Mouse (Mus musculus): ENCODE data around the gene C1d. TPM values are rescaled to one million over a fixed set of nuclear protein-coding genes. Genes with fewer than 3 reads are reported as not detected.

Gene C1d
- 69.8 and 80.6 TPM in 2 replicates for polyA plus RNA-seq (2015; fragmentation: Nextera tagmentation; extraction: Ambion mirVana)

DNA sequence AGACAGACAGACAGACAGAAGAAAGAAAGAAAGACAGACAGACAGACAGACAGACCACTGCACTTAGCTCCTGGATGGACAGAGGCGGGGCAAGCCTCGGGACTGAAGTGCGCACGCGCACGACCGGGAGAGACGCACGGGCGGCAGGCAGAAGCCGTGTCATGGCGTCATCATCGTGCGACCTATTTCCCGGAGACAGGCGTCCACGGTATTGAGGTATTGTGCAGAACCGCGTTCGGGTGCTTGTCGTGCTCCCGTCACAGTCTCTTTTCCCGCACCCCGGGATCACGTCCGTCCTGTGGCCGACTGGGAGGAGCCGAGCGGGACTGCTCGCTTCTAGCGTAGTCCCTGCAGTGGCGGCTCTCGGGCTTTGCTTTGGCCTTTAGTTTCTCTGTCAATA lies at the start of gene C1d:
Gene C1d, plus strand, starts transcription at position 137 of the 400 bp plus-strand sequence.

DNA sequence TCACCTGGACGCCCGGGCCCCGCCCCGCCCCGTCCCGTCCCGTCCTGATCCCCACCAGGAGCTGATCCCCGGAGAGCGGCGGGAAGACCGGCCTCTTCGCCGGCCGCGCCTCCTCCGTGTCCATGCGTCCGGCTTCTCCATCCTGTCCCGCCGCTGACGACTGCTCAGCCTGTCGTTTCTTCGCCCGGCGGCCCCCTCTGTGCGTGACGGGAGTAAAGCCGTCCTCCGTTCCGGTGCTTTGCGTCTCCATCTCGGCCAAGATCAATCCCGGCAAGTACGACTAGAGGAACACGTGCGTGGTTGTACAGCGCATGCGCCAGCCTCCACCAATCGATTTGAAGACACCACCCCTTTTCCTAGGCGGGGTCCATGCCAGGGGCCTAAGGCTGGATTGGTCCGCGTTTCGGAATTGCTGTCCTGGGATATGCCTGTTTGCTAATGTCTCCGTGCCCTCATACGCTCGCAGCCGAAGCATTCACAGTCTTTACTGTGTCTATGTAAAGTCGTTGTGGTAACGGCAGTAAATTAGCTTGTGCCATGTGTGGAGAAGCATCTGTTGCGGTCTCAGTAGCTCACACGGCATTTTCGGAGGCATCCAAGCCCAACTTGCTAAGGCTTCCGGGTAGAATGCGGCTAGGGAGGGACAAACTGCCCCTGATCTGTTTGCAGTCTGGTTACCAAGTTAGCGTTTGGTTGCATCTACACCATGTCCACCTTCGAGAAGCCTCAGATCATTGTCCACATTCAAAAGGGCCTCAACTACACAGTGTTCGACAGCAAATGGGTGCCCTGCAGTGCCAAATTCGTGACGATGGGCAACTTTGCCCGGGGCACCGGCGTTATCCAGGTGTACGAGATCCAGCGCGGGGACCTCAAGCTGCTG lies 45.9 kb upstream of the C1d start, which contains the start of gene Pno1:
Gene Pno1, minus strand, starts transcription at position 311 of the 883 bp plus-strand sequence.

Other genes starting within 250 kb of the C1d start
- gene Cnrip1, start 206.0 kb upstream of the C1d start, polyA plus RNA-seq (2015; fragmentation: Nextera tagmentation; extraction: Ambion mirVana) = 19.8 and 21.9 TPM in 2 replicates
- gene Plek, start 205.2 kb upstream of the C1d start, polyA plus RNA-seq (2015; fragmentation: Nextera tagmentation; extraction: Ambion mirVana) = 2.7 and 3.8 TPM in 2 replicates
- gene Ppp3r1, start 98.3 kb upstream of the C1d start, polyA plus RNA-seq (2015; fragmentation: Nextera tagmentation; extraction: Ambion mirVana) = 119 and 136 TPM in 2 replicates
- gene Wdr92, start 75.5 kb upstream of the C1d start, polyA plus RNA-seq (2015; fragmentation: Nextera tagmentation; extraction: Ambion mirVana) = 11.5 and 12.2 TPM in 2 replicates
- gene Pno1, start 46.0 kb upstream of the C1d start, polyA plus RNA-seq (2015; fragmentation: Nextera tagmentation; extraction: Ambion mirVana) = 54.4 and 60.5 TPM in 2 replicates